Mouse (Mus musculus) CH12.LX (cell line): Measurements from ENCODE around the gene Dcaf11. TPM values are rescaled to one million over a fixed set of nuclear protein-coding genes. Genes with fewer than 3 reads are reported as not detected.

Experiments
- DNase-seq: peaks from one replicate; pipeline ENCODE4 v3.0.0-alpha.2; 2013; ENCODE audit errors: extremely low read depth
- H3K27ac ChIP-seq: 2 replicates; pipeline ENCODE4 v1.5.1; 2012; ENCODE audit warnings: low read depth, mild to moderate bottlenecking, control low read depth, moderate library complexity; ENCODE audit not compliant: insufficient read depth
- H3K27me3 ChIP-seq: replicated peaks from 2 replicates; pipeline ENCODE3; 2012; ENCODE audit warnings: inconsistent platforms
- H3K36me3 ChIP-seq, 2 experiments: replicated peaks in 1 of 2; 2 replicates each; pipeline versions ENCODE3 to v1.6.1; 2012; ENCODE audit warnings: inconsistent platforms in 1 of 2, low read length in 1 of 2, mild to moderate bottlenecking in 1 of 2, mixed read lengths in 1 of 2, moderate library complexity in 1 of 2; ENCODE audit not compliant: control insufficient read depth in 1 of 2, insufficient read depth in 1 of 2
- H3K4me1 ChIP-seq, 2 experiments: 2 replicates each; pipeline ENCODE4 v1.6.1; 2012; ENCODE audit warnings: inconsistent platforms in 1 of 2, moderate library complexity in 1 of 2; ENCODE audit not compliant: insufficient read depth in 2 of 2, control insufficient read depth in 1 of 2
- H3K4me2 ChIP-seq: 2 replicates; pipeline ENCODE4 v1.6.1; 2012; ENCODE audit warnings: low read depth, mild to moderate bottlenecking, control low read depth; ENCODE audit not compliant: poor library complexity, insufficient read depth, severe bottlenecking
- H3K4me3 ChIP-seq, 3 experiments: fragments of 150-350 bp in 1 of 3; sonication (generic) in 1 of 3; replicated peaks in 1 of 3; 2 replicates each; pipeline versions ENCODE3 to v1.5.1; 2011 to 2012; ENCODE audit warnings: low read depth in 2 of 3, low read length in 2 of 3, mild to moderate bottlenecking in 2 of 3, moderate library complexity in 2 of 3, control low read depth in 1 of 3, improper control_type of control experiment in 1 of 3, inconsistent platforms in 1 of 3, mixed read lengths in 1 of 3; ENCODE audit not compliant: poor library complexity in 1 of 3
- H3K79me2 ChIP-seq: replicated peaks from 2 replicates; pipeline ENCODE4 v1.6.1; 2012; ENCODE audit warnings: mild to moderate bottlenecking, moderate library complexity; ENCODE audit not compliant: control insufficient read depth, poor library complexity, insufficient read depth, severe bottlenecking; ENCODE audit errors: extremely low read depth
- H3K9ac ChIP-seq: 2 replicates; pipeline ENCODE4 v1.6.1; 2012; ENCODE audit warnings: low read depth, mild to moderate bottlenecking, control low read depth, moderate library complexity; ENCODE audit not compliant: insufficient read depth
- H3K9me3 ChIP-seq: replicated peaks from 2 replicates; pipeline ENCODE3; 2012; ENCODE audit warnings: low read length, inconsistent platforms, mixed read lengths
- BHLHE40 ChIP-seq: IDR thresholded peaks from 2 replicates; pipeline ENCODE4 v1.6.1; 2011; ENCODE audit warnings: mild to moderate bottlenecking, low read depth, low read length, improper control_type of control experiment
- CHD1 ChIP-seq: IDR thresholded peaks from 2 replicates; pipeline ENCODE4 v1.6.1; 2012; ENCODE audit warnings: low read depth, low read length, improper control_type of control experiment, inconsistent platforms
- CHD2 ChIP-seq: IDR thresholded peaks from 2 replicates; pipeline ENCODE4 v1.6.1; 2011; ENCODE audit warnings: low read length, improper control_type of control experiment
- CTCF ChIP-seq, 2 experiments: IDR thresholded peaks in 1 of 2; conservative IDR thresholded peaks in 1 of 2; 2 replicates each; pipeline ENCODE4 v1.5.1; 2011 to 2012; ENCODE audit warnings: low read depth in 2 of 2, low read length in 2 of 2, improper control_type of control experiment in 1 of 2, inconsistent platforms in 1 of 2, mild to moderate bottlenecking in 1 of 2, moderate library complexity in 1 of 2
- EP300 ChIP-seq: IDR thresholded peaks from 2 replicates; pipeline ENCODE4 v1.6.1; 2011; ENCODE audit warnings: low read length, improper control_type of control experiment
- ETS1 ChIP-seq: conservative IDR thresholded peaks from 2 replicates; pipeline ENCODE4 v1.6.1; 2012; ENCODE audit warnings: low read depth, mild to moderate bottlenecking, inconsistent platforms, low read length, improper control_type of control experiment, moderate library complexity
- HCFC1 ChIP-seq: IDR thresholded peaks from 2 replicates; pipeline ENCODE4 v1.6.1; 2012; ENCODE audit warnings: low read depth, mild to moderate bottlenecking, inconsistent platforms, low read length, improper control_type of control experiment
- IRF4 ChIP-seq: IDR thresholded peaks from 2 replicates; pipeline ENCODE4 v1.6.1; 2014; ENCODE audit warnings: low read depth, mild to moderate bottlenecking, inconsistent platforms, low read length, improper control_type of control experiment
- JUN ChIP-seq: IDR thresholded peaks from 2 replicates; pipeline ENCODE4 v1.6.1; 2011; ENCODE audit warnings: low read depth, mild to moderate bottlenecking, low read length, improper control_type of control experiment, moderate library complexity; ENCODE audit not compliant: insufficient read depth
- JUND ChIP-seq: conservative IDR thresholded peaks from 2 replicates; pipeline ENCODE4 v1.6.1; 2011; ENCODE audit warnings: low read depth, low read length, improper control_type of control experiment
- KAT2A ChIP-seq: IDR thresholded peaks from 2 replicates; pipeline ENCODE4 v1.6.1; 2012; ENCODE audit warnings: low read length, improper control_type of control experiment, inconsistent platforms; ENCODE audit not compliant: insufficient replicate concordance
- MAFK ChIP-seq: IDR thresholded peaks from 2 replicates; pipeline ENCODE4 v1.6.1; 2011; ENCODE audit warnings: low read length, improper control_type of control experiment; ENCODE audit not compliant: insufficient replicate concordance
- MAX ChIP-seq: IDR thresholded peaks from 2 replicates; pipeline ENCODE4 v1.6.1; 2011; ENCODE audit warnings: low read length, improper control_type of control experiment
- MAZ ChIP-seq: IDR thresholded peaks from 2 replicates; pipeline ENCODE4 v1.6.1; 2012; ENCODE audit warnings: low read depth, mild to moderate bottlenecking, inconsistent platforms, low read length, improper control_type of control experiment, moderate library complexity
- MEF2A ChIP-seq: IDR thresholded peaks from 2 replicates; pipeline ENCODE4 v1.6.1; 2014; ENCODE audit warnings: low read depth, mild to moderate bottlenecking, inconsistent platforms, low read length, improper control_type of control experiment, borderline replicate concordance
- MXI1 ChIP-seq: IDR thresholded peaks from 2 replicates; pipeline ENCODE4 v1.6.1; 2011; ENCODE audit warnings: mild to moderate bottlenecking, low read depth, low read length, improper control_type of control experiment
- MYC ChIP-seq: IDR thresholded peaks from 2 replicates; pipeline ENCODE4 v1.6.1; 2011; ENCODE audit warnings: low read depth, mild to moderate bottlenecking, improper control_type of control experiment, low read length
- NELFE ChIP-seq: IDR thresholded peaks from 2 replicates; pipeline ENCODE4 v1.6.1; 2011; ENCODE audit warnings: low read depth, low read length, improper control_type of control experiment
- NRF1 ChIP-seq: IDR thresholded peaks from 2 replicates; pipeline ENCODE4 v1.6.1; 2014; ENCODE audit warnings: low read depth, mild to moderate bottlenecking, inconsistent platforms, low read length, improper control_type of control experiment, moderate library complexity
- POLR2A ChIP-seq: IDR thresholded peaks from 2 replicates; pipeline ENCODE4 v1.6.1; 2011; ENCODE audit warnings: low read depth, mild to moderate bottlenecking, improper control_type of control experiment, low read length
- POLR2AphosphoS2 ChIP-seq: IDR thresholded peaks from 2 replicates; pipeline ENCODE4 v1.6.1; 2011; ENCODE audit warnings: low read depth, low read length, improper control_type of control experiment
- RAD21 ChIP-seq: IDR thresholded peaks from 2 replicates; pipeline ENCODE4 v1.6.1; 2011; ENCODE audit warnings: low read depth, mild to moderate bottlenecking, low read length, improper control_type of control experiment, moderate library complexity
- SIN3A ChIP-seq: IDR thresholded peaks from 2 replicates; pipeline ENCODE4 v1.6.1; 2012; ENCODE audit warnings: low read length, improper control_type of control experiment, inconsistent platforms
- SMC3 ChIP-seq: IDR thresholded peaks from 2 replicates; pipeline ENCODE4 v1.6.1; 2011; ENCODE audit warnings: low read depth, low read length, improper control_type of control experiment
- TBP ChIP-seq: conservative IDR thresholded peaks from 2 replicates; pipeline ENCODE4 v1.6.1; 2011; ENCODE audit warnings: low read depth, low read length, improper control_type of control experiment
- TCF12 ChIP-seq: IDR thresholded peaks from 2 replicates; pipeline ENCODE4 v1.6.1; 2014; ENCODE audit warnings: low read depth, mild to moderate bottlenecking, inconsistent platforms, low read length, improper control_type of control experiment
- USF1 ChIP-seq: IDR thresholded peaks from 2 replicates; pipeline ENCODE4 v1.6.1; 2014; ENCODE audit warnings: low read depth, mild to moderate bottlenecking, inconsistent platforms, low read length, improper control_type of control experiment
- ZC3H11A ChIP-seq: IDR thresholded peaks from 2 replicates; pipeline ENCODE4 v1.6.1; 2012; ENCODE audit warnings: low read depth, mild to moderate bottlenecking, inconsistent platforms, low read length, improper control_type of control experiment
- ZKSCAN1 ChIP-seq: IDR thresholded peaks from 2 replicates; pipeline ENCODE4 v1.6.1; 2012; ENCODE audit warnings: low read depth, inconsistent platforms, low read length, improper control_type of control experiment, borderline replicate concordance
- dilution Hi-C: fragments of 300-500 bp; cut with MboI; formaldehyde crosslinking; loops from 2 replicates; pipeline ENCODE4 v1.14.3; 2020; ENCODE audit warnings: low sequenced_read_pairs; ENCODE audit not compliant: extremely low pct_unique_long_range_greater_than_20kb, extremely low pct_ligation_motif_present
- in situ Hi-C: fragments of 300-500 bp; cut with MboI; formaldehyde crosslinking; loops from 3 replicates; pipeline ENCODE4 v1.14.3; 2019; ENCODE audit warnings: low sequenced_read_pairs, low pct_ligation_motif_present, low pct_unique_long_range_greater_than_20kb, mixed read lengths
- polyA plus RNA-seq: library from polyadenylated mRNA; unstranded; fragments of >175 nt; gene quantifications from 2 replicates; pipeline ENCODE4 v1.2.1, GENCODE M21; 2012; ENCODE audit warnings: low read depth; ENCODE audit not compliant: insufficient read length
- total RNA-seq, 2 experiments: library from RNA; depleted of rRNA; stranded (reverse); fragments of 300-350 nt in 1 of 2; fragments of >200 nt in 1 of 2; gene quantifications; 2 replicates each; pipeline ENCODE4 v1.2.3; 2012 to 2014

Gene Dcaf11
- total and polyA plus RNA-seq, 3 experiments = 29.3 to 39.1 (median 32.6) TPM

GRCm38 (mm10) chr14:55536116-55536745 lies 23.6 kb upstream of the Dcaf11 start:
- DNase-seq = no peak
- no peak overlapping the region for H3K4me3 ChIP-seq
- dilution Hi-C loops = no loop called here
- H3K9me3 ChIP-seq = no peaks in the 10 kb centered on the region
- H3K9ac ChIP-seq = no peak overlapping the region
- TF ChIP-seq CHD1 (no peak), HCFC1 (no peak), TCF12 (0 out of 2 replicates have a peak, but pooled peaks have one; percentile 13), ZKSCAN1 (no peak), MAZ (no peak), MAFK (no peak), NRF1 (no peak), CTCF (conservative IDR thresholded peaks at IDR 0.05 in 1 of 2, IDR thresholded peaks at IDR 0.05 in 1 of 2; ENCODE audit: low read depth in 2 of 2, low read length in 2 of 2) (peak; percentile 64 to 82), RAD21 (peak; percentile 55), POLR2A (no peak), MEF2A (0 out of 2 replicates have a peak, but pooled peaks have one; percentile 28), BHLHE40 (no peak), ETS1 (no peak), USF1 (no peak), ZC3H11A (no peak), TBP (no peak), SMC3 (peak; percentile 77), IRF4 (0 out of 2 replicates have a peak, but pooled peaks have one; percentile 13), EP300 (no peak), POLR2AphosphoS2 (no peak)
- in situ Hi-C loops = loop anchor here (5.0 to 10.0 kb wide), 2 partner anchors 34 to 261 kb away; no protein-coding TSS in a partner anchor
- no peak overlapping the region for H3K27ac ChIP-seq
- H3K4me2 ChIP-seq = no peak overlapping the region
- peaks cover 0 to 2% of the 10 kb centered on the region in 2 experiments for H3K36me3 ChIP-seq
- H3K79me2 ChIP-seq = peaks cover 9% of the 10 kb centered on the region
- H3K27me3 ChIP-seq = no peaks in the 10 kb centered on the region
- H3K4me1 ChIP-seq = peaks cover 12 to 15% of the 10 kb centered on the region in 2 experiments

GRCm38 (mm10) chr14:55540067-55540786 lies 19.6 kb upstream of the Dcaf11 start, which contains the start of gene Pck2:
Gene Pck2 (plus strand): TSS chr14:55540266.
- Histone ChIP-seq H3K79me2 (peaks cover 22% of the 10 kb centered on the region), H3K4me3 (peak within 1 kb of the TSS; percentile 83 to 93 (median 87)), H3K27ac (peak within 1 kb of the TSS; percentile 77), H3K36me3 (peaks cover 35 to 39% of the 10 kb centered on the region in 2 experiments), H3K4me2 (peak within 1 kb of the TSS; percentile 92), H3K9me3 (no peaks in the 10 kb centered on the region), H3K4me1 (peaks cover 15 to 44% of the 10 kb centered on the region in 2 experiments), H3K9ac (peak within 1 kb of the TSS; percentile 97), H3K27me3 (no peaks in the 10 kb centered on the region)
- DNase-seq = peak; percentile 98
- dilution Hi-C loops = no loop called here
- in situ Hi-C loops = no loop called here
- TF ChIP-seq MAZ (peak; percentile 78; the same call in 1 of the 2 replicates), BHLHE40 (no peak), CHD2 (0 out of 2 replicates have a peak, but pooled peaks have one; percentile 8), KAT2A (0 out of 2 replicates have a peak, but pooled peaks have one; percentile 60), CTCF (conservative IDR thresholded peaks at IDR 0.05 in 1 of 2, IDR thresholded peaks at IDR 0.05 in 1 of 2; ENCODE audit: low read depth in 2 of 2, low read length in 2 of 2) (no peak), ZKSCAN1 (no peak), IRF4 (no peak), MXI1 (peak; percentile 37; the same call in 1 of the 2 replicates), MYC (peak; percentile 99), POLR2A (peak; percentile 85), NELFE (peak; percentile 77), SIN3A (no peak; the same call in 1 of the 2 replicates), SMC3 (no peak), MAX (peak; percentile 95), CHD1 (peak; percentile 51; the same call in 1 of the 2 replicates), ETS1 (peak; percentile 33; the same call in 1 of the 2 replicates), JUND (0 out of 2 replicates have a peak, but pooled peaks have one; percentile 36), JUN (no peak)
